Mouse (Mus musculus) brain, embryonic 14.5 days (tissue): ENCODE measurements at regions not wholly inside any gene's neighbourhood (a gene's known extent, or its start where the extent isn't known, plus 50 kb on each side); places are given as distances from the start of the nearest gene placed in this dataset.

Experiments used
- CTCF ChIP-seq: fragments of 200-500 bp; IDR thresholded peaks from 2 replicates; pipeline ENCODE4 v1.5.1; 2012; ENCODE audit warnings: inconsistent platforms, mild to moderate bottlenecking, moderate library complexity, borderline replicate concordance; ENCODE audit not compliant: insufficient read depth, insufficient read length; ENCODE audit errors: extremely low read depth
- POLR2A ChIP-seq: fragments of 200-500 bp; IDR thresholded peaks from 2 replicates; pipeline ENCODE4 v1.6.1; 2012; ENCODE audit warnings: mild to moderate bottlenecking, inconsistent platforms, borderline replicate concordance; ENCODE audit not compliant: poor library complexity, insufficient read depth, insufficient read length, severe bottlenecking; ENCODE audit errors: extremely low read depth

- no peak for TF ChIP-seq POLR2A
- no peak for TF ChIP-seq CTCF
Measured at GRCm38 (mm10) chrX:167108356-167108755, 100.8 kb downstream of the Tmsb4x start.
